Mouse (Mus musculus): ENCODE data around the gene Tmem212. TPM values are rescaled to one million over a fixed set of nuclear protein-coding genes. Genes with fewer than 3 reads are reported as not detected.

Tmem212 gene
- polyA plus RNA-seq, 1 experiment from 2014 or later = not detected

DNA sequence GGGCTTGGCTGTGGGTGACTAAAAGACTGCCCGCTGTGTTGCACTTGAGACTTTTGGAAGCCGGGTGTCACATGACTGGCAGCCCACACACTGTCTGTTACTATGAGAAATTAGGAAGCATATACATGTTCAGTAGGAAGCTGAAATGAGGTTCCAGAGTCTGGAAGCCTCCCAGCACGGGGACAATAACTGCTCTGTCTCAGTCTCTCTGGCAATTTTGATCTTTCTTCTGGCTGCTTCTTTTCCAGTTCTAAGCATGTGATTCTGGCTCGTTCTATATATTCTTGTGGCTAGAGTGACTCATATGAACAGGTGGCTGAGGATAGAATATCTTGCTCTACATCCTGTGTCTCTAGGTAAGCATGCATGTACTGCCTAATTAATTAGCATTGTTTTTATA lies 33.1 kb upstream of the Tmem212 start:
- no peak overlapping the region for H3K27ac ChIP-seq (ENCODE audit: low read length)
- H3K4me1 ChIP-seq (ENCODE audit: control insufficient read depth, insufficient read depth, low read length) = no peaks in the 10 kb centered on the region
- no peak overlapping the region for H3K4me2 ChIP-seq (ENCODE audit: low read depth, low read length)
- no peak overlapping the region for H3K9ac ChIP-seq (ENCODE audit: low read depth, low read length)
- no peaks in the 10 kb centered on the region for H3K27me3 ChIP-seq (replicated peaks; ENCODE audit: control insufficient read depth, insufficient read depth, low read length)
- no peaks in the 10 kb centered on the region for H3K36me3 ChIP-seq (ENCODE audit: control insufficient read depth, insufficient read depth, low read length)
- H3K4me3 ChIP-seq (ENCODE audit: low read length) = no peak overlapping the region
- no peak for ATAC-seq
- no peaks in the 10 kb centered on the region for H3K9me3 ChIP-seq (ENCODE audit: control insufficient read depth, low read length)
- WGBS = 77% methylated on average over 4 of the region's 4 CpGs

DNA sequence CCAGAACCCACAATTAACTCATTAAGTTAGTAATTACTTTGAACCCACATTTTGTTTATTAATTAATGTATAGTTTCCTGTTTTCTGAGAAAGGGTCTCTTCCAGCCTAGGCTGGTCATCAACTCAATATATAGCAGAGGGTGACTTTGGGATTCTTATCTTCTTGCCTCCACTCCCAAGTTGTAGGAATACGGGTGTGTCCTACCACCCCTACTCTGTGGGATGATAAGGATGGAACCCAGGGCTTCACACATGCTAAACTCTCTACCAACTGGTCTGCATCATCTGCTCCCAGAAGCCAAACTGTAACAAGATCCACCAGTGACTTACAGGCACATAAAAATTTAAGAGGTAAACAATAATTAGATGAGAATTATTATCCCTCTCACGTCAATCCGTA lies 27.9 kb upstream of the Tmem212 start:
- Histone ChIP-seq H3K4me3 (ENCODE audit: low read length) (no peak overlapping the region), H3K27me3 (replicated peaks; ENCODE audit: control insufficient read depth, insufficient read depth, low read length) (no peaks in the 10 kb centered on the region), H3K36me3 (ENCODE audit: control insufficient read depth, insufficient read depth, low read length) (no peaks in the 10 kb centered on the region), H3K9ac (ENCODE audit: low read depth, low read length) (no peak overlapping the region), H3K27ac (ENCODE audit: low read length) (no peak overlapping the region), H3K4me1 (ENCODE audit: control insufficient read depth, insufficient read depth, low read length) (no peaks in the 10 kb centered on the region), H3K4me2 (ENCODE audit: low read depth, low read length) (no peak overlapping the region), H3K9me3 (ENCODE audit: control insufficient read depth, low read length) (0 out of 2 replicates have a peak, but pooled peaks cover 2% of the 10 kb centered on the region)
- WGBS = 65% methylated on average over 3 of the region's 3 CpGs
- ATAC-seq = no peak

DNA sequence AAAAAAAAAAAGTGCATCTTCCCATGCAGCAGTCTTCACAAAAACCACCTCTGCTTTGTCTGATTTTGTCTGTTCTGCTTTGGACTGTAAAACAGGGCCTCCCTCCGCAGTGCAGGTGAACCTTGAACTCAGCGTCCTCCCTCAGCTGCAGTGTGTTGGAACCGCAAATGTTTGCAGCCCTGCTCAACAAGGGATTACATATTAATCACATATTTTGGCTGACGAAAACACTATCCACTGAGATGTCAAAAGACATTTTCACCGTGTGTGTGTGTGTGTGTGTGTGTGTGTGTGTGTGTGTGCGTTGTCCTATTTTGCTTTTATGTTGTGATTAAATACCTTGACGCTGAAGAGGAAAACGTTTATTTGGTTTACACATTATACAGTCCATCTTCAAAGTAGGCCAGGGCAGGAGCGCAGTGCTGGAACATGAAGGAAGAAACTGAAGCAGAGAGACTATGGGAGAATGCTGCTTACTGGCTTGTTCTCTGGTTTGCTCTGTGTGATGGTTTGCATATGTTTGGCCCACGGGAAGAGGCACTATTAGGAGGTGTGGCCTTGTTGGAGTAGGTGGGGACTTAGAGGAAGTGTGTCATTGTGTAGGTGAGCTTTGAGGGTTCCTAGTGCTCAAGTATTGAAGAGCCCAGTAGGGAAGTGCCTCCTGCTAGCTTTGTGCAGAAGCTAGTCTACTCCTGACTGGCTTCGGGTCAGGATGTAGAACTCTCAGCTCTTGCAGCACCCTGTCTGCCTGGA lies 25.3 kb upstream of the Tmem212 start:
- WGBS = 83% methylated on average over 11 of the region's 11 CpGs
- no peaks in the 10 kb centered on the region for H3K27me3 ChIP-seq (replicated peaks; ENCODE audit: control insufficient read depth, insufficient read depth, low read length)

DNA sequence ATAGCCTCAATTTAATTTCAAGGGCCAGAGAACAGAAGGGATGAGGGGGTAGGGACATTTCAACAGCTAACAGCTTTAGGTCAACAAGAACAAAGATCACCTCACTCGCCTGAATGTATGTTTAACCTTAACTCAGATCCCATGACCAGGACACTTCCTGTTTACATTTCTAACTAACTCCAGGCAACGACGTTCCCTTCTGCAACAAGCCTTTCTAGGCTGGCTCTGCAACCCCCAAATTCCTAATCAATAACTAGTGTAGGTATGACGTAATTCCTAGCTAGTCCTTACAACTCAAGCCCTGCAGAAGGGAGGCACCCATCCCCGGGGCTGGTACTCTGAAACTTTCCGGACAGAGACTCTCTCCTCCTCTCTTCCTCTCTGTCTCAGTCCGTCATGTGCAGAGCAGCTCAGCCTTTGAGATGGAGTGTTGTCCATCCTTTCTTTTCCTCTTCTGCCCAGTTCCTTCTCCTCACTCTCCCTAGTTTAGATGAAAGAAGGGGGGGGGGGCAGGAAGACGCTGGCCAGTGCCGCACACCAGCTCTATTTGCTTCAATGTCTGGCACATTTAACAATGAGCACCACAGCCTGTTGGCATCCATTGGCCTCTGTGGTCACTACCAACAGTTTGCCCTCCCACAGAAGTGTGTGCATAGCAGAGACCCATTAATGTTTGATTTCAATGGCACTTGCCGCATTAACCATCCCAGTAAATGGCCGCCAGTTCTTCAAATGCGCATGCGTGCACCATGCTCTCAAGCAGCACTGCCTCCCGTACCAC lies 22.7 kb upstream of the Tmem212 start:
- Histone ChIP-seq H3K4me3 (ENCODE audit: low read length) (no peak overlapping the region), H3K27ac (ENCODE audit: low read length) (no peak overlapping the region), H3K4me2 (ENCODE audit: low read depth, low read length) (no peak overlapping the region), H3K9me3 (ENCODE audit: control insufficient read depth, low read length) (0 out of 2 replicates have a peak, but pooled peaks cover 7% of the 10 kb centered on the region), H3K9ac (ENCODE audit: low read depth, low read length) (no peak overlapping the region), H3K27me3 (replicated peaks; ENCODE audit: control insufficient read depth, insufficient read depth, low read length) (no peaks in the 10 kb centered on the region), H3K4me1 (ENCODE audit: control insufficient read depth, insufficient read depth, low read length) (no peaks in the 10 kb centered on the region), H3K36me3 (ENCODE audit: control insufficient read depth, insufficient read depth, low read length) (no peaks in the 10 kb centered on the region)
- 79% methylated on average over 14 of the region's 14 CpGs for WGBS
- ATAC-seq = peak; percentile 46; the same call in 1 of the 2 replicates

More for the DNA sequence above, 25.3 kb upstream of the Tmem212 start:
- no peak overlapping the region for H3K27ac ChIP-seq (ENCODE audit: low read length)
- 0 out of 2 replicates have a peak, but pooled peaks cover 7% of the 10 kb centered on the region for H3K9me3 ChIP-seq (ENCODE audit: control insufficient read depth, low read length)
- H3K4me3 ChIP-seq (ENCODE audit: low read length) = no peak overlapping the region
- H3K36me3 ChIP-seq (ENCODE audit: control insufficient read depth, insufficient read depth, low read length) = no peaks in the 10 kb centered on the region
- H3K4me1 ChIP-seq (ENCODE audit: control insufficient read depth, insufficient read depth, low read length) = no peaks in the 10 kb centered on the region
- no peak overlapping the region for H3K4me2 ChIP-seq (ENCODE audit: low read depth, low read length)
- no peak overlapping the region for H3K9ac ChIP-seq (ENCODE audit: low read depth, low read length)
- ATAC-seq = no peak

DNA sequence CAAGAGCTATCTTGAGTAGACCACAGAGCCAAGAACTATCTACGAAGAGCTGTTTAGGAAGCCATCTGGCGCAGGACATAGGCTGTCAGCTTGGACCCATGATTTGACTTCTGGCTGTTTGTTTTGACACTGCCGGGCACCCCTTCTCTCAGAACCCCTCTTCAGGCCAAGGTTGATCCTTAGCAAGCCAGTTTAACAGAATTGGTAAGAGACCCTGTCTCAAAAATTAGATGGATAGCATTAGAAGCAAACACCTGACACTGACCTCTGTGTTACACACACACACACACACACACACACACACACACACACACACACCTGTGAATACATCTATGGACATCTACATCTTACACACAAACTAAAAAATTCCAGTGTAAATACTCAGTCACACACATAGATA lies 12.8 kb upstream of the Tmem212 start:
- no peak overlapping the region for H3K4me2 ChIP-seq (ENCODE audit: low read depth, low read length)
- no peak overlapping the region for H3K9ac ChIP-seq (ENCODE audit: low read depth, low read length)
- H3K9me3 ChIP-seq (ENCODE audit: control insufficient read depth, low read length) = no peaks in the 10 kb centered on the region
- H3K4me1 ChIP-seq (ENCODE audit: control insufficient read depth, insufficient read depth, low read length) = peaks cover 9% of the 10 kb centered on the region; the same call in 1 of the 2 replicates
- H3K36me3 ChIP-seq (ENCODE audit: control insufficient read depth, insufficient read depth, low read length) = no peaks in the 10 kb centered on the region
- no peak for ATAC-seq
- no peak overlapping the region for H3K27ac ChIP-seq (ENCODE audit: low read length)
- no peak overlapping the region for H3K4me3 ChIP-seq (ENCODE audit: low read length)
- no peaks in the 10 kb centered on the region for H3K27me3 ChIP-seq (replicated peaks; ENCODE audit: control insufficient read depth, insufficient read depth, low read length)
- WGBS = 89% methylated on average over 3 of the region's 3 CpGs

DNA sequence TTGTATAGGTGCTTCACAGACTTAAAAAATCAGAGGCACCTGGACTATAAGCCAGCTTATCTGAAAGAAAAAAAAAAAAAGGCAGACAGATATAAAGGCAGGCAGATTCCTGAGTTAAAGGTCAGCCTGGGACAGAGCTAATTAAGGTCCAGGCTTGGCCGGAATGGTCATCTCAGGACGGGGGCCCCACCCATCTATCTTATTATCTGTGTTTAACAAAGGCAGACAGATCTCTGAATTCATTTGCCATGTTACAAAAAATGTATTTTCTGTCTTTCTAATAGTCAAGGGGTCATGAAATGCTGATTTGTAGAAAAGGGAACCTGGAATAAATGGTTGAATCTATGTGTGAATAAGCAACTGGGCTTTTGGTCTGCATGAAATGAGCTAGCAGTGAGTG lies 12.1 kb upstream of the Tmem212 start:
- no peak overlapping the region for H3K4me2 ChIP-seq (ENCODE audit: low read depth, low read length)
- H3K36me3 ChIP-seq (ENCODE audit: control insufficient read depth, insufficient read depth, low read length) = no peaks in the 10 kb centered on the region
- ATAC-seq = no peak
- H3K9ac ChIP-seq (ENCODE audit: low read depth, low read length) = no peak overlapping the region
- no peak overlapping the region for H3K27ac ChIP-seq (ENCODE audit: low read length)
- peaks cover 9% of the 10 kb centered on the region; the same call in 1 of the 2 replicates for H3K4me1 ChIP-seq (ENCODE audit: control insufficient read depth, insufficient read depth, low read length)
- no peak overlapping the region for H3K4me3 ChIP-seq (ENCODE audit: low read length)
- no peaks in the 10 kb centered on the region for H3K27me3 ChIP-seq (replicated peaks; ENCODE audit: control insufficient read depth, insufficient read depth, low read length)
- 68% methylated on average over 2 of the region's 2 CpGs for WGBS
- H3K9me3 ChIP-seq (ENCODE audit: control insufficient read depth, low read length) = no peaks in the 10 kb centered on the region

DNA sequence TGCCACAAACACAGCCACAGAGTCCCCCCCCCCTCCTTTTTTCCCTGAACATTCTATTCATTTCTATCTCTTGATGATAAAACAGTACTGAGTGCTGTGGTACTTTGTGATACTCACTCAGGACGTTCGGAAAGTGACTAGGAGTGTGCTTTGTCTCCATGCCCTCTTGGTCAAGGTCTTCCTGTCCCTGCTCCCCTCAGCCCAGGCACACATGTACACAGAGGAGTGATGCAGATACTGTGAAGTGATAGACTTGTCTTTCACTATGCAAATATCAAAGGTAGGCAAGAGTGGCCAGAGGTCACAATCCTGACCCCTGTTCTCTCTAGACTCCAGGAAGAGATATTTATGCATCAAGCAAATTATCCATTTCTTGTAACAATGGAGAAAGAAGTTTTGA lies 11.1 kb upstream of the Tmem212 start:
- no peak overlapping the region for H3K4me2 ChIP-seq (ENCODE audit: low read depth, low read length)

DNA sequence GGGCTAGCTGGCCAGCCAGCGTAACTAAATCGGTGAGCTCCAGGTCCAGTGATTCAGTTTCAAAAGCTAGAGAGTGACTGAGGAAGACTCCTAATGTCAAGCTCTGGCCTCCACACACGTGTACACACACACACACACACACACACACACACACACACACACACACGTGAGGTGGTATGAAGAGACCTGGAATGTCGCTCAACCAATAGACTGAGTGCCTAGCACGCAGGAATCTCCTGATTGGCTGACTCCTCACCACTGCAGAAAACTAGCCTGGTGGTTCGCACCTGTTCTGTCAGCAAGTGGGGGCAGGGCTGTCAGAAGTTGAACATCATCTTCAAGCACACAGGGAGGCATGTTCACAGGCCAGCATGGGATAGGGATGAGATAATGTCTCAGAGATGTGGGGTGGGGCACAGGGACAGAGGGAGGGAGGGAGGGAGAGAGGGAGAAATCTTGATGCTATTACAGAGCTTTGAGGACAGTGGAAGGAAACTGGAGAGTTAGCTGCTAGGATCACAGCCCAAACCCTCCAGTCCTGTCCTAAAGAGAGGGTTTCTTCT lies 10.6 kb upstream of the Tmem212 start:
- no peaks in the 10 kb centered on the region for H3K36me3 ChIP-seq (ENCODE audit: control insufficient read depth, insufficient read depth, low read length)
- H3K27ac ChIP-seq (ENCODE audit: low read length) = no peak overlapping the region
- no peak overlapping the region for H3K4me3 ChIP-seq (ENCODE audit: low read length)
- 81% methylated on average over 7 of the region's 7 CpGs for WGBS
- H3K9ac ChIP-seq (ENCODE audit: low read depth, low read length) = no peak overlapping the region
- peaks cover 9% of the 10 kb centered on the region; the same call in 1 of the 2 replicates for H3K4me1 ChIP-seq (ENCODE audit: control insufficient read depth, insufficient read depth, low read length)
- no peaks in the 10 kb centered on the region for H3K27me3 ChIP-seq (replicated peaks; ENCODE audit: control insufficient read depth, insufficient read depth, low read length)
- H3K4me2 ChIP-seq (ENCODE audit: low read depth, low read length) = no peak overlapping the region
- H3K9me3 ChIP-seq (ENCODE audit: control insufficient read depth, low read length) = no peaks in the 10 kb centered on the region
- ATAC-seq = peak; percentile 26; the same call in 1 of the 2 replicates

More for the DNA sequence above, 11.1 kb upstream of the Tmem212 start:
- Histone ChIP-seq H3K36me3 (ENCODE audit: control insufficient read depth, insufficient read depth, low read length) (no peaks in the 10 kb centered on the region), H3K27me3 (replicated peaks; ENCODE audit: control insufficient read depth, insufficient read depth, low read length) (no peaks in the 10 kb centered on the region), H3K9ac (ENCODE audit: low read depth, low read length) (no peak overlapping the region), H3K9me3 (ENCODE audit: control insufficient read depth, low read length) (no peaks in the 10 kb centered on the region), H3K4me3 (ENCODE audit: low read length) (no peak overlapping the region), H3K27ac (ENCODE audit: low read length) (no peak overlapping the region), H3K4me1 (ENCODE audit: control insufficient read depth, insufficient read depth, low read length) (peaks cover 9% of the 10 kb centered on the region; the same call in 1 of the 2 replicates)
- 62% methylated on average over 2 of the region's 2 CpGs for WGBS
- ATAC-seq = no peak

DNA sequence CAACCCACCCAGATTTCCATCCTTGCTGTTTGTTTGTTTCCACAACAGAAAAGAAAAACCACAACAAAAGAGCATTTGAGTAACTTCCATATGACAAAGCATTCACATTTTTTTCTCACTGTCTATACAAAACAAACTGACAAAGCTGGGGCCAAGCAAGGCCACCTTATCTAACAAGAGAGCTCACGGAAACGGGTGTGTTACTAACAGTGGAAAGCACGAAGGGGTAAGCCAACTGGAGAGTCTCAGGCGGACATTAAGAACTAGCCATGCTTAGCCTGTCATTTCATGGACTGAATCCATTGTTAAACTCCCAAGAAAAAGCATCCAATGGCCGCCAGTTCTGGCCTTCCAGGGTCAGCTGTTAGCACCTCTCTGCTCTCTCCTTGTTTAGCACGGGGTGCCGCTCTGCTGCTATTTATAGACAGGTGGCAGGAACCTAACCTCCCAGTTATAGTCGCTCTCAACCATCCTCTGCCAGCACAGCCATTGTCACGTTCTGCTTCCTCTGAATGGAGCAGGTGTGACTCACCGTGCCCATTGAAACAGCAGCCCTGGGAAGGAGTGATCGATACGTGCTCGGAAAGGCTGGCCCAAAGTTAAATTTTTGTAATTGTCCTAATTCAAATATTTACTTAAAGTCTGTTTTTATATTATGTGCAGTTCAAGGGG lies 8.6 kb upstream of the Tmem212 start:
- Histone ChIP-seq H3K9ac (ENCODE audit: low read depth, low read length) (no peak overlapping the region), H3K27me3 (replicated peaks; ENCODE audit: control insufficient read depth, insufficient read depth, low read length) (no peaks in the 10 kb centered on the region), H3K27ac (ENCODE audit: low read length) (0 out of 2 replicates have a peak overlapping the region, but pooled peaks have one; percentile 13), H3K36me3 (ENCODE audit: control insufficient read depth, insufficient read depth, low read length) (no peaks in the 10 kb centered on the region), H3K4me3 (ENCODE audit: low read length) (no peak overlapping the region), H3K4me2 (ENCODE audit: low read depth, low read length) (no peak overlapping the region), H3K4me1 (ENCODE audit: control insufficient read depth, insufficient read depth, low read length) (peaks cover 11% of the 10 kb centered on the region; the same call in 1 of the 2 replicates), H3K9me3 (ENCODE audit: control insufficient read depth, low read length) (no peaks in the 10 kb centered on the region)
- 32% methylated on average over 13 of the region's 13 CpGs for WGBS
- peak; percentile 83 for ATAC-seq
